Mouse (Mus musculus) C2C12 (cell line): ENCODE measurements at regions not wholly inside any gene's neighbourhood (a gene's known extent, or its start where the extent isn't known, plus 50 kb on each side); places are given as distances from the start of the nearest gene placed in this dataset.

Experiments used
- H3K27me3 ChIP-seq: one replicate; pipeline ENCODE4 v1.6.1; 2011; ENCODE audit not compliant: control insufficient read depth, insufficient read depth, insufficient read length
- H3K36me3 ChIP-seq: one replicate; pipeline ENCODE4 v1.6.1; 2011; ENCODE audit not compliant: control insufficient read depth, insufficient read depth
- H3K4me3 ChIP-seq: one replicate; pipeline ENCODE4 v1.5.1; 2011; ENCODE audit warnings: mild to moderate bottlenecking, control low read depth; ENCODE audit not compliant: poor library complexity, insufficient read depth, severe bottlenecking
- H3K79me2 ChIP-seq: one replicate; pipeline ENCODE4 v1.6.1; 2011; ENCODE audit not compliant: control insufficient read depth, insufficient read depth
- H3K79me3 ChIP-seq: one replicate; pipeline ENCODE4 v1.6.1; 2011; ENCODE audit warnings: low read depth, control low read depth
- H3ac ChIP-seq: one replicate; pipeline ENCODE3; 2011; ENCODE audit warnings: low read depth; ENCODE audit not compliant: control insufficient read depth, insufficient read length
- CEBPB ChIP-seq: IDR thresholded peaks from one replicate; pipeline ENCODE4 v1.6.1; 2011; ENCODE audit warnings: low read depth, mild to moderate bottlenecking, control low read depth, moderate library complexity
- CTCF ChIP-seq: IDR thresholded peaks from one replicate; pipeline ENCODE4 v1.5.1; 2011; ENCODE audit not compliant: control insufficient read depth, insufficient read depth, insufficient read length
- FOSL1 ChIP-seq: IDR thresholded peaks from one replicate; pipeline ENCODE4 v1.8.0; 2011; ENCODE audit warnings: mild to moderate bottlenecking, low read length; ENCODE audit not compliant: poor library complexity, insufficient read depth, severe bottlenecking
- MAX ChIP-seq: IDR thresholded peaks from one replicate; pipeline ENCODE4 v1.6.1; 2011; ENCODE audit warnings: mild to moderate bottlenecking, control low read depth
- MYOD1 ChIP-seq: IDR thresholded peaks from one replicate; pipeline ENCODE4 v1.6.1; 2011; ENCODE audit warnings: low read depth; ENCODE audit not compliant: control insufficient read depth, insufficient read length
- MYOG ChIP-seq: IDR thresholded peaks from one replicate; pipeline ENCODE4 v1.6.1; 2011; ENCODE audit not compliant: control insufficient read depth, insufficient read length; ENCODE audit errors: extremely low read depth
- USF1 ChIP-seq: IDR thresholded peaks from one replicate; pipeline ENCODE4 v1.6.1; 2011; ENCODE audit warnings: low read depth, mild to moderate bottlenecking, control low read depth, moderate library complexity

DNA sequence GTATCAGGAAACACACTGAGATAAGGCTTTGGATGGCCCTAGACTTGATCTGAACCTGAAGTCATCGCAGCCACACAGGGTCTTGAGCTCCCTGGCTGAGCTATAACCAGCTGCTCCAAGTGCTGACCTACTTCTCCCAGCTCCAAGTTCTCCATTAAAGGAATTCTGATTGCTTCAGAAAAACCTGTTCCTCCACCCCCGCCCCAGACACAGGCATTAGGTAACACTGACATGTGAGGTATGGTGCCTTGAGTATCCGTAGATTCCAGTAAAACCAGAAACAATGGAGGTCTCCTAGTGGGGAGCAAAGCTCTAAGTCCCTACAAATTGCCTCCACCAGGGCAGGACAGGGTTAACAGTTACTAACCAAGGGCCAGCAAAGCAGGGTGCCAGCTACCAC is 129.4 kb upstream of the Topaz1 start:
- Histone ChIP-seq H3ac (no peak overlapping the region), H3K79me3 (no peaks in the 10 kb centered on the region), H3K79me2 (no peaks in the 10 kb centered on the region), H3K36me3 (no peaks in the 10 kb centered on the region), H3K27me3 (peaks cover 14% of the 10 kb centered on the region), H3K4me3 (no peak overlapping the region)
- TF ChIP-seq FOSL1 = no peak
- no peak for TF ChIP-seq CEBPB
- no peak for TF ChIP-seq MYOG
- no peak for TF ChIP-seq CTCF
- no peak for TF ChIP-seq MAX
- no peak for TF ChIP-seq MYOD1
- TF ChIP-seq USF1 = no peak

DNA sequence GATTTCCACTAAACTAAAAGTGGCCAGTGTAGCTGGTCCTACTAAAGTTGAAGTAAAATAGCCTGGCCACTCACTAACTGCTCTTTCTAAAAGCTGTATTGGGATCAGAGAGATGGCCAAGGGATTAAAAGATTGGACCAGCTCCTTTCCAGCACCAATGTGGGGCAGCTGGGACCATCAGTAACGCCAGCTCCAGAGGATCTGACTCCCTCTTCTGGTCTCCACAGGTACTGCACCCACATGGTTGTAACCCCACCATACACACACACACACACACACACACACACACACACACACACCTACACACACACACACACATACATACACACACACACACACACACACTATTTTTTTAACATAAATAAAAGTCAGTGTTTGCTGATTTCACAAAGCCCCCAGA is 122.1 kb upstream of the Topaz1 start:
- Histone ChIP-seq H3K27me3 (peaks cover 9% of the 10 kb centered on the region), H3K4me3 (no peak overlapping the region), H3K36me3 (no peaks in the 10 kb centered on the region), H3ac (no peak overlapping the region), H3K79me3 (no peaks in the 10 kb centered on the region), H3K79me2 (no peaks in the 10 kb centered on the region)
- TF ChIP-seq MYOG (no peak), MAX (no peak), FOSL1 (no peak), MYOD1 (no peak), CTCF (no peak)

DNA sequence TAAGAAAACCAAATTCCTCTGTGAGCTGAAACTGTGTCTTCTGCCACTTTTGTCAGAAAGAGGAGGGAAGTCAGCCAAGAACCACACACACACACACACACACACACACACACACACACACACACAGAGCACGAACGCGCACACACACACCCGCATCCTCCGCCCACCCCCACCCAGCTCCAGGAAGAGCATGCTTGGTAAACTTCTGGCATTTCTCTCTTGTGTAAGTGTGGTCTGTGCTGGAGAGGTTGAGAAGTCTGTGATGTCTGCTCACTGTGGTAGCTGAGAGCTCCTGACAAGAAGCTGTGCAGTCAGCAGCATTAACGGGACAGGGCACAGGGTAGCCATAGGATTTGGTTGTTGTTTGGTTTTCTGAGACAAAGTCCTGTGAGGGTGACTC is 120.8 kb upstream of the Topaz1 start:
- no peak for TF ChIP-seq MAX
- TF ChIP-seq FOSL1 = no peak
- TF ChIP-seq CEBPB = no peak
- TF ChIP-seq MYOD1 = no peak
- TF ChIP-seq CTCF = no peak
- no peak for TF ChIP-seq USF1
- TF ChIP-seq MYOG = no peak
- no peaks in the 10 kb centered on the region for H3K36me3 ChIP-seq
- peaks cover 4% of the 10 kb centered on the region for H3K27me3 ChIP-seq
- no peak overlapping the region for H3K4me3 ChIP-seq
- H3K79me2 ChIP-seq = no peaks in the 10 kb centered on the region
- H3ac ChIP-seq = no peak overlapping the region
- H3K79me3 ChIP-seq = no peaks in the 10 kb centered on the region

DNA sequence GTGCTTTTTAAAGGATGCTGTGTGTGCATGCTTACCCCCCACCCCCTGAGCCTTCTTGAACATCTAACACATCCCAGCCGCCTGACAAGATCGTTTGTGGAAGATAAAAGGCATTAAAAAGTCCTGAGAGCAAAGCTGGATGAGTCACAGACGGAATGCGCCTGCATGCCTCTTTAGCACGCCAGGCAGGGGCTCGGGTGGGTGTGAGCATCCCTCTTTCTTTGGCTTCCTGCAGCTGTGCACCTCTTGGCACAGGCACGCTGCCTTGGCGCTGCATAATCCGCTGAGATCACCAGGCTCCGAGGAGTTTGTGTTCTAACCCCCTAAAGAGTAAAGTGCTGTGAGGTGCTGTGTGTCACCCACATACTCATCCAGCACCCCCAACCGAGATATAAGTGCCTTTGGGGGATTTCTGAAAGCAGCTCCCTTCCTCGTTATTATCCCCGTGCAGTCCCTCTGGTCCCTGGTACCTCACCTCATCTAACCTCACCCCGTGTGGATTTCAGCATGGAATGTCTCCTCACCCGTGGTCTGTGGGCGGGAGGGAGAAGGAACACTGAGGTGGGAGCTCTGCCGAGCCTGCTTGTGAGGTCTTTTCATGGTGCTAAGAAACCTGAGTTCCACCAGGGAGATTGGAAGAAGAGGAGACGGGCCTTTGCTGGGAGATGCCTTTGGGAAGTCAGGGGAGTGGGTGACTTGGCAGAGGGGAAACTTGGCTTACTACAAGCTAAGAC is 117.8 kb upstream of the Topaz1 start:
- H3K79me3 ChIP-seq = no peaks in the 10 kb centered on the region
- no peak for TF ChIP-seq MYOG
- TF ChIP-seq MYOD1 = no peak
- TF ChIP-seq FOSL1 = no peak
- no peak for TF ChIP-seq USF1
- no peak for TF ChIP-seq CEBPB
- no peak for TF ChIP-seq MAX
- TF ChIP-seq CTCF = no peak
- no peak overlapping the region for H3ac ChIP-seq
- no peaks in the 10 kb centered on the region for H3K27me3 ChIP-seq
- H3K4me3 ChIP-seq = no peak overlapping the region
- no peaks in the 10 kb centered on the region for H3K36me3 ChIP-seq
- H3K79me2 ChIP-seq = no peaks in the 10 kb centered on the region

DNA sequence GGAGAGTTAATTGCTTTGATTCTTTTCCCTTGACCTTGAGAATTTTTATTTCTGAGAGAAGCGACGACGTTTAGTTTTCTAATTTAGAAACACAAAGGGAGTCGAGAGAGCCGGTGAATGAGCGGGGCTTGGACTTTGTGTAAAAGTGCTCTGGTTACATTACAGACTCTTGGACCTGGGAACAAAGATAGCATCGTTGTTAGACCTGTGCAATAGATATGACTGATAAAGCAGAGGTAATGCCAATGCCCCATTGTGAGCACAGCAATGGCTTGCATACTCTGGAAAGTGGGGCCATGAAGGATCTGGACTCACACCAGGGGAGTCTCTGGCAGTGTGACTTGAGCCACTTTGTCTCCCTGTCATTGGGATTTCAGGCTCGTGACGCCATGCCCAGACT is 115.4 kb upstream of the Topaz1 start:
- no peak overlapping the region for H3ac ChIP-seq
- TF ChIP-seq MAX (no peak), MYOD1 (no peak)
- H3K4me3 ChIP-seq = no peak overlapping the region
- H3K79me3 ChIP-seq = no peaks in the 10 kb centered on the region
- H3K79me2 ChIP-seq = no peaks in the 10 kb centered on the region
- no peaks in the 10 kb centered on the region for H3K27me3 ChIP-seq
- H3K36me3 ChIP-seq = no peaks in the 10 kb centered on the region

DNA sequence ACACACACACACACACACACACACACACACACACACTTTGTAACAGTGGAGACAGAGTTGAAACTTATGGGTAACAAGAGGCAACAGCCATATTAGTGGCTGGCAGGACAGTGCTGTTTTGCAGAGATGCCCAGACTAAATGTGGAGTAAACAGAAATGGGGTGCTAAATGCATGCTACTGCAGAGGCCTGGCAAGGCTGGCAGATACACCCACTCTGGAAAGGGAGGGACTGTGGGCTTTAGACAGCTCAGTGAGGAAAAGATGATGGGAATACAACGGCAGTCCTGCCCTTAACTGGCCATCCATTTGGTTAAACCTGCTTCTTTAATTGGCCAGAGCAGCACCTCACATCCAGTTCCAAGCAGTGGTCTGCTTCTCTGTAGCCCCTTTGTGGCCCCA is 113.7 kb upstream of the Topaz1 start:
- Histone ChIP-seq H3K27me3 (no peaks in the 10 kb centered on the region), H3K79me2 (no peaks in the 10 kb centered on the region), H3K79me3 (no peaks in the 10 kb centered on the region), H3K4me3 (no peak overlapping the region), H3ac (no peak overlapping the region), H3K36me3 (no peaks in the 10 kb centered on the region)
- TF ChIP-seq CEBPB (no peak), MYOD1 (no peak), FOSL1 (no peak), USF1 (no peak), MYOG (no peak), MAX (no peak), CTCF (no peak)
